Mouse (Mus musculus) heart, adult 2 months (tissue): Measurements from ENCODE around the gene Lrrn3. TPM values are rescaled to one million over a fixed set of nuclear protein-coding genes. Genes with fewer than 3 reads are reported as not detected.
A peak's percentile ranks its signal among the peaks of the same experiment; 100 is the strongest.

Experiments used
- DNase-seq, 2 experiments: peaks; one replicate each; pipeline ENCODE4 v3.0.0; 2021
- H3K27ac ChIP-seq: fragments of 200-600 bp; 2 replicates; pipeline ENCODE4 v1.8.1; 2022
- H3K27me3 ChIP-seq: fragments of 200-500 bp; 2 replicates; pipeline ENCODE4 v1.6.1; 2012; ENCODE audit warnings: mild to moderate bottlenecking, low read length, inconsistent platforms, mixed read lengths; ENCODE audit not compliant: control insufficient read depth, insufficient read depth
- H3K36me3 ChIP-seq: fragments of 200-500 bp; 2 replicates; pipeline ENCODE4 v1.6.1; 2012; ENCODE audit warnings: low read length, inconsistent platforms; ENCODE audit not compliant: control insufficient read depth, insufficient read depth
- H3K4me1 ChIP-seq: fragments of 200-500 bp; 2 replicates; pipeline ENCODE4 v1.6.1; 2011; ENCODE audit warnings: low read length; ENCODE audit not compliant: control insufficient read depth, insufficient read depth
- H3K4me3 ChIP-seq: fragments of 200-600 bp; 2 replicates; pipeline ENCODE4 v1.8.1; 2022
- H3K79me2 ChIP-seq: fragments of 200-500 bp; replicated peaks from 2 replicates; pipeline ENCODE4 v1.6.1; 2012; ENCODE audit warnings: mild to moderate bottlenecking, inconsistent platforms, low read length, moderate library complexity, mixed read lengths; ENCODE audit not compliant: control insufficient read depth, insufficient read depth
- H3K9ac ChIP-seq: fragments of 200-500 bp; 2 replicates; pipeline ENCODE4 v1.6.1; 2012; ENCODE audit warnings: low read depth, mild to moderate bottlenecking, control low read depth, inconsistent platforms, low read length, mixed read lengths
- CTCF ChIP-seq: fragments of 200-600 bp; IDR thresholded peaks from 2 replicates; pipeline ENCODE4 v1.8.1; 2022; ENCODE audit warnings: antibody characterized with exemption, mild to moderate bottlenecking, moderate library complexity
- EP300 ChIP-seq: fragments of 200-500 bp; IDR thresholded peaks from 2 replicates; pipeline ENCODE4 v1.6.1; 2011; ENCODE audit warnings: low read depth, low read length, control low read depth; ENCODE audit not compliant: insufficient read depth
- POLR2A ChIP-seq: fragments of 200-500 bp; IDR thresholded peaks from 2 replicates; pipeline ENCODE4 v1.6.1; 2011; ENCODE audit warnings: mild to moderate bottlenecking, low read depth, low read length, control low read depth; ENCODE audit not compliant: insufficient read depth
- WGBS: fragments of 180-500 bp; shearing (Covaris S2); methylation state at CpG from one replicate; pipeline ENCODE4 v1.1.7; 2018; 5-methylcytosine and 5-hydroxymethylcytosine counted together
- intact Hi-C: fragments of 180-260 bp; cut with DNase I; formaldehyde crosslinking; loops from one replicate; pipeline ENCODE4 v1.15.1; 2025
- polyA plus RNA-seq: library from polyadenylated mRNA; depleted of rRNA; stranded (reverse); fragments of >200 nt; gene quantifications from 2 replicates; pipeline ENCODE4 v1.2.3, GENCODE M21; 2012
- total RNA-seq, 2 experiments: library from RNA; stranded (reverse); gene quantifications; 2 replicates each; pipeline ENCODE4 v1.2.3; 2021

The Lrrn3 gene
- total and polyA plus RNA-seq, 3 experiments = 0.10 to 0.57 (median 0.16) TPM

DNA sequence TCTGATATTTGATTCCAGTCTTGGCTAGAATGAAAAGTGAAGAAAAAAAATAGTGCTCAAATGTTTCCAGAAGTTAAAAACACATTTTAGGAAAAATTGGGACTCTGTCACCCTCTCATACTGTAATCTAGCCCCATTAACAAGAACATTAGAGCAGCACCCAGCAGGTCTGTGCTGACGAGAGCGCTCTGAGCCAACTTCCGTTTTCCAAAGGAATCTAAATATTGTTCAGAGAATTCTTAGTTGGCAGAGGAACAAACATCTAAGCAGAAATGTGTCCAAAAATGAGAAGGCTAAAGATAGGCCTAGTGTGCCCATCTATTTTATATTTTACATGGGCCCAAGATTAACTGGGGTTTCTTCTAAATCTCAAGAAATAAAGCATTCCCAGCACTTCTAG, 24.4 kb upstream of the Lrrn3 start:
- no peak for DNase-seq
- Histone ChIP-seq H3K79me2 (no peaks in the 10 kb centered on the region), H3K27ac (no peak overlapping the region), H3K27me3 (no peaks in the 10 kb centered on the region), H3K9ac (no peak overlapping the region), H3K4me3 (no peak overlapping the region), H3K4me1 (no peaks in the 10 kb centered on the region), H3K36me3 (no peaks in the 10 kb centered on the region)
- intact Hi-C loops = no loop called here
- 62% methylated on average over 3 of the region's 3 CpGs for WGBS
- TF ChIP-seq CTCF (no peak), POLR2A (no peak), EP300 (no peak)

DNA sequence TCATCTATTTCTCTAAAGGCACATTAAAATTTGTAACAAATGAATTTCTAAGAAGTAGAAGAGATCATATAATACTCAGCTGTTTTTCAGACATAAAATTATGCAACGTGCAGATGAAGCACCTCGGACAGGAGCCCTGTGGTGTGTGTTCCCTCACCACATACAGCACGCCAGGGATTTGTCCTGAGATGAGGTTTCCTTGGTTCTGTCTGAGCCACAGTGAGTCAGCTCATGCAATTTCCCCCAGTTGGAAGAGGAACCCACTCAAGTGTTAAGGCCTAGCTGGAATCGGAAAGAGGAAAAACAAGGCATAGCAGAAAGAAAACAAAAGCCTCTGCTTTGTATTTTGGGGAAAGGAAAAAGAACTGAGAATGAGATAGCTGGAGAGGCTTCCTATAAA, 22.4 kb upstream of the Lrrn3 start:
- no peaks in the 10 kb centered on the region for H3K27me3 ChIP-seq
- H3K27ac ChIP-seq = no peak overlapping the region
- no peaks in the 10 kb centered on the region for H3K36me3 ChIP-seq
- H3K79me2 ChIP-seq = no peaks in the 10 kb centered on the region
- intact Hi-C loops = no loop called here
- H3K4me1 ChIP-seq = no peaks in the 10 kb centered on the region
- H3K9ac ChIP-seq = no peak overlapping the region
- 66% methylated on average over 4 of the region's 4 CpGs for WGBS
- no peak for TF ChIP-seq EP300
- no peak for TF ChIP-seq CTCF
- no peak for TF ChIP-seq POLR2A
- no peak overlapping the region for H3K4me3 ChIP-seq
- DNase-seq = no peak

DNA sequence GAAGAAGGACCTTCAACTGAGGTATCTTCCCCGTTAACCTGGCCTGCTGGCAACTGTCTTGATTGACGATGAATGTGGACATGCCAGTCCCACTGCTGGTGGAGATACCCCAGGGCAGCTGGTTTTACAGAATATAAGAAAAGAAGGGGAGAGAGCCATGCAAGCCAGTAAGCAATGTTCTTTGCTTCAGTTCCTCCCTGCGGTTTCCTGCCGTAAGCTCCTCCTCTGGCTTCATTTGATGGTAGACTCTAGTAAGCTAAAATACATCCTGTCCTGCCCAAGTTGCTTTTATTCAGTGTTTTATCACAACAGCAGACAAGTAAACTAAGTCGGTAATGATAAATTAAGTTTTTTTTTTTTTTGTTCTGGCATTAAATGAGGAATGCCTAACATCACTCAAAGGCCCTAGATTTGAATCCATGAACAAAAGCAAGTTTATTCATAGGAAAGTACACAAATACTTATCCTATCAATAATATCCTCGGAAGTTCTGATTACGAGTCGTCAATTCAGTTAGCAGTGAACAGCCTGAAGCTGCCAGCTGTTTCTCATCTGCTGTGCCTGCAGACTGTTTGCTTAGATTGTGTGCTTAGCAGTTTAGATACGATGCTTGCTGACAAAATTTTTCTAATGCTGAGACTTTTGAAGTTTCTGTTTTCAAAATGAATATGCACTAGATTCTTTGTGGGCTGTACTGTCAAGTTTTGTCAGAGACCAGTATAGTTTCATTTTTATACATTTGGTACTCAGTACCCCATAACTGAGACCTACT, 14.0 kb upstream of the Lrrn3 start:
- Histone ChIP-seq H3K4me3 (no peak overlapping the region), H3K9ac (no peak overlapping the region), H3K27ac (no peak overlapping the region), H3K36me3 (no peaks in the 10 kb centered on the region), H3K79me2 (no peaks in the 10 kb centered on the region), H3K4me1 (no peaks in the 10 kb centered on the region), H3K27me3 (no peaks in the 10 kb centered on the region)
- WGBS = 64% methylated on average over 9 of the region's 9 CpGs
- intact Hi-C loops = no loop called here
- no peak for DNase-seq
- no peak for TF ChIP-seq CTCF
- TF ChIP-seq POLR2A = no peak
- TF ChIP-seq EP300 = no peak

DNA sequence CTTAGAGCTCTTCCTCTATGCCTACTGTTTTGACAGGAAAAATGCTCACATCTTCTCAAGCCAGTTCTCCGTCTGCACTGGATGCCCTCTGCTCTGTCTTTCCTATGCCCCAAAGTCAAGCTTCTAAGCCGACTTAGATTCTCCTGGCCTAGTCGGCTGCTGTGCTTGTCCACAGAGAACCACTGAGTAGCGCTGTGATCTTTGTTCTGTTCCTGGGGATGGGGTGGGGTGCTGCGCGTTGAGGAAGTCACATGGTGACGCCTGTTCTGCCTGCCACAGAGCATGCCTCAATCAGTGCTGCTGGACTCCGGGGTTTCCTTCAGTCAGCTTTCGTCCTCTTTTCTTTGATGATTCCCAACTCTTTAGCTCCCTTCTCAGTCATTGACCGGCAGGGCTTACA, 8.4 kb upstream of the Lrrn3 start:
- H3K36me3 ChIP-seq = no peaks in the 10 kb centered on the region
- WGBS = 36% methylated on average over 10 of the region's 10 CpGs
- H3K27me3 ChIP-seq = no peaks in the 10 kb centered on the region
- no peaks in the 10 kb centered on the region for H3K79me2 ChIP-seq
- TF ChIP-seq POLR2A (no peak), CTCF (no peak), EP300 (no peak)
- H3K9ac ChIP-seq = no peak overlapping the region
- DNase-seq = no peak
- H3K4me3 ChIP-seq = no peak overlapping the region
- no peak overlapping the region for H3K27ac ChIP-seq
- H3K4me1 ChIP-seq = no peaks in the 10 kb centered on the region
- intact Hi-C loops = no loop called here

DNA sequence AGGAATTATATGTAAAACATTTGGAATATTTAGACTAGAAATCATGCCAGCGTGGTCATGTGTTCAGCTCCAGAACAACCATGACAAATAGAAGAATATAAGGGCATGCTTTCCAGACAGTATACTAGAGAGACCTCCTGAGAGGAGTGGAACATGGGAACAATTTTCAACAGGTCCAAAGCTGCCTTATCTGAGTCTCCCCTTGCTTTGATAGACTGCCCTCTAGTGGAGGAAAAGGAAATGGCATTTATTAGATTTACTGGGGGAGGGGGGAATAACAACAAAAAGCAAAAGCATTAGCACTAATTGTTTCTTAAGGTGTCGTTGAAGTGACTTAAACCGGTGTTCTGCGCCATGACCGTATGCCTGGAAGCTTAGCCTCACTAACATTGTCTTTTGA, 774 bp upstream of the Lrrn3 start:
- no peak for DNase-seq
- 28% methylated on average over 5 of the region's 5 CpGs for WGBS
- no peak overlapping the region for H3K9ac ChIP-seq
- TF ChIP-seq EP300 = no peak
- TF ChIP-seq CTCF = no peak; the same call in 1 of the 2 replicates
- TF ChIP-seq POLR2A = no peak
- H3K79me2 ChIP-seq = no peaks in the 10 kb centered on the region
- intact Hi-C loops = loop anchor here (1.0 to 2.0 kb wide), 2 partner anchors 376 to 650 kb away; no protein-coding TSS in a partner anchor
- no peaks in the 10 kb centered on the region for H3K36me3 ChIP-seq
- H3K4me3 ChIP-seq = no peak overlapping the region
- H3K27ac ChIP-seq = no peak overlapping the region
- H3K27me3 ChIP-seq = no peaks in the 10 kb centered on the region
- H3K4me1 ChIP-seq = peaks cover 1% of the 10 kb centered on the region; the same call in 1 of the 2 replicates

DNA sequence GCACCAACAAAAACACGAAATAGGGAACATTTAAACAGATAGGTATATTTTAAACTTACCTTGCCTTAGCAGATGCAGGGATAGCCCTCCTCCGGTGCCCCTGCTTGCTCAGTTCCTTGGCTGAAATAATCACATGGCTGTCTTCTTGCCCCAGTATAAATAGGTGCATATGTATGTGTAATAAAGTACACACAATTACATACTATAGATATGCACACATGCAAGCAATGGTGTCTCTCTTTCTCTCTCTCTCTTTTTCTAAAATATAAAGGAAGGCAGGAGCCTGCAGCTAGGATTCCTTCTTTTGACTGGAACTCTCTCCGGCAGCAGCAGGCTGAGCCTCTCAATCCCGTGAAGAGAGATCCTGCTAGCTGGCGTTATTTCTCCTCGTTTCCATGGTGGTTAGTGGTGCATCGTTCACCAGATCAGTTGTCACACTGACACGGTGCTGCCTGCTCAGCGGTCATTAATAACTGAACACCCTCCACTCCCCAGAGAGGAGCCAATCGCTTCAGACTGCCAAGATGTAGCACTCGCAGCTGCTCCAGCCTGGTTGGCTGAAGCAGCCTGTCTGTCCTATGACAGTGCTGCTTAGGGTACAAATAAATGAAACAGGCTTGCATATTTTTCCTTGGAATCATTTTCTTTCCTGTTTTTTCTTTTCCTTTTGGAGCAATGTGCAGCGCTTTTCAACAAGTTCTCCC, 567 bp downstream of the Lrrn3 start:
- 10% methylated on average over 12 of the region's 12 CpGs for WGBS
- Histone ChIP-seq H3K27ac (no peak overlapping the region), H3K9ac (no peak overlapping the region)

More for the DNA sequence above, 567 bp downstream of the Lrrn3 start:
- H3K27me3 ChIP-seq = no peaks in the 10 kb centered on the region
- intact Hi-C loops = loop anchor here (2.0 kb wide), 1 partner anchor 375 kb away; no protein-coding TSS in a partner anchor
- H3K36me3 ChIP-seq = no peaks in the 10 kb centered on the region
- H3K4me1 ChIP-seq = peaks cover 1% of the 10 kb centered on the region; the same call in 1 of the 2 replicates
- TF ChIP-seq POLR2A (no peak), EP300 (no peak)
- peak overlapping the region; percentile 40 for H3K4me3 ChIP-seq
- H3K79me2 ChIP-seq = no peaks in the 10 kb centered on the region
- DNase-seq = peak; percentile 40 to 43
